In genomic region chr4:133552768-133553447, GRCm38 (mm10) we compare ENCODE assay signal across 10 mouse cellular contexts. TPM values are rescaled to one million over a fixed set of nuclear protein-coding genes. Genes with fewer than 3 reads are reported as not detected.
DNase-seq lines count a peak whose midpoint lies in the region; TF ChIP-seq lines count a peak whose summit lies in the region.
"Had no signal": no experiment of that assay in that cellular context is flagged by ENCODE, and none has a peak within 500 bp of the region (broad histone marks: within the 10 kb centered on the region; RNA-seq: fewer than 3 reads in every experiment).

Gene Nr0b2 (plus strand): TSS chr4:133553376.

- H3K36me3 ChIP-seq in spleen, adult 2 months (ENCODE audit: control insufficient read depth, insufficient read depth, low read length): no peaks in the 10 kb centered on the region
- no peaks in the 10 kb centered on the region for H3K36me3 ChIP-seq in midbrain, embryonic 10.5 days

- DNase-seq in spleen, adult 2 months (ENCODE audit: low read depth in 1 of 2, low spot score in 2 of 2): no peak
- no peak for DNase-seq in spleen, postnatal 14 days (ENCODE audit: low spot score in 2 of 2)
- DNase-seq in heart, adult 18-20 months: peak; percentile 36 to 59
- peak; percentile 40 to 62 for DNase-seq in kidney, postnatal 25 days
- no peak for DNase-seq in midbrain, embryonic 10.5 days (ENCODE audit: low spot score)
- no peak for DNase-seq in frontal cortex, postnatal 25 days (ENCODE audit: low spot score in 2 of 2)
- no peak for DNase-seq in thymus, postnatal 36 days
- DNase-seq: thymus, adult 18-20 months had no signal

- 52% methylated on average over 10 of the region's 10 CpGs for WGBS in spleen, adult 2 months
- WGBS in midbrain, embryonic 10.5 days: 78% methylated on average over 10 of the region's 10 CpGs

- peak within 1 kb of the TSS; percentile 11; the same call in 1 of the 2 replicates for H3K4me3 ChIP-seq in spleen, adult 2 months (ENCODE audit: extremely low read depth, insufficient read depth, insufficient read length)
- H3K4me3 ChIP-seq in midbrain, embryonic 10.5 days: no peak within 1 kb of the TSS

- H3K4me1 ChIP-seq in spleen, adult 2 months (ENCODE audit: control insufficient read depth, insufficient read depth, insufficient read length): no peaks in the 10 kb centered on the region
- H3K4me1 ChIP-seq in midbrain, embryonic 10.5 days: peaks cover 8% of the 10 kb centered on the region

- TF ChIP-seq POLR2A in spleen, adult 2 months (IDR thresholded peaks at IDR 0.05; ENCODE audit: low read depth, low read length): no peak; the same call in 1 of the 2 replicates

- no peak within 1 kb of the TSS for H3K27ac ChIP-seq in spleen, adult 2 months (ENCODE audit: insufficient read depth, low read length)
- no peak within 1 kb of the TSS for H3K27ac ChIP-seq in midbrain, embryonic 10.5 days (replicated peaks)

- H3K27me3 ChIP-seq in spleen, adult 2 months (ENCODE audit: control insufficient read depth, insufficient read depth, low read length): no peaks in the 10 kb centered on the region
- no peaks in the 10 kb centered on the region; the same call in 1 of the 2 replicates for H3K27me3 ChIP-seq in midbrain, embryonic 10.5 days (ENCODE audit: low read depth, poor library complexity, severe bottlenecking)

- H3K9me3 ChIP-seq in midbrain, embryonic 10.5 days (replicated peaks): 0 out of 2 replicates have a peak, but pooled peaks cover 5% of the 10 kb centered on the region

- TF ChIP-seq CTCF in spleen, adult 2 months (IDR thresholded peaks at IDR 0.05; ENCODE audit: extremely low read depth, insufficient read depth, insufficient read length, insufficient replicate concordance): no peak

RNA-seq across cellular contexts. Expression of gene Nr0b2, which starts in this region (rescaled TPM):
- 3.2 and 4.0 TPM in 2 replicates for polyA plus RNA-seq in spleen, adult 2 months (2012; rRNA removed)
- total RNA-seq in heart, adult 18-20 months (2021): 10 to 100 TPM; 16.7 to 20.3 TPM
- 0.17 TPM in 1 of 2 replicates, not detected in the other for polyA plus RNA-seq in midbrain, embryonic 10.5 days (2016; fragmentation: Nextera tagmentation; extraction: Ambion mirVana)
- total RNA-seq: layer of hippocampus, adult 8-10 months had no signal
- polyA plus RNA-seq: neural tube, embryonic 11.5 days had no signal

Comparison
In these comparisons a context has a peak if more than half of its experiments do, and no peak if none do; other contexts are left out.
1. DNase-seq: peak in heart, adult 18-20 months (2 of 2) and kidney, postnatal 25 days (2 of 2); none in spleen, adult 2 months (0 of 2), spleen, postnatal 14 days (0 of 2), midbrain, embryonic 10.5 days (single experiment), frontal cortex, postnatal 25 days (0 of 2) and thymus, postnatal 36 days (0 of 2).